Mouse (Mus musculus) intestine, postnatal 0 days (tissue): ENCODE measurements around the gene Lag3. TPM values are rescaled to one million over a fixed set of nuclear protein-coding genes. Genes with fewer than 3 reads are reported as not detected.

Source experiments
- ATAC-seq: fragments of 200-750 bp; cut with Nextera tagmentation; 2 replicates; pipeline ENCODE4 v1.8.0; 2017; ENCODE audit warnings: mild to moderate bottlenecking, moderate TSS enrichment, moderate library complexity
- H3K27ac ChIP-seq: fragments of 300-500 bp; sonication (generic); 2 replicates; pipeline ENCODE4 v1.5.1; 2014; ENCODE audit warnings: mild to moderate bottlenecking, low read depth, low read length, moderate library complexity
- H3K27me3 ChIP-seq: fragments of 300-500 bp; sonication (generic); replicated peaks from 2 replicates; pipeline ENCODE4 v1.6.1; 2014; ENCODE audit warnings: low read length, mixed read lengths; ENCODE audit not compliant: control insufficient read depth, insufficient read depth
- H3K36me3 ChIP-seq: fragments of 300-500 bp; sonication (generic); 2 replicates; pipeline ENCODE4 v1.6.1; 2014; ENCODE audit warnings: mild to moderate bottlenecking, moderate library complexity; ENCODE audit not compliant: control insufficient read depth, insufficient read depth
- H3K4me1 ChIP-seq: fragments of 300-500 bp; sonication (generic); replicated peaks from 2 replicates; pipeline ENCODE4 v1.6.1; 2014; ENCODE audit warnings: antibody characterized with exemption, low read length, mixed read lengths; ENCODE audit not compliant: control insufficient read depth, insufficient read depth
- H3K4me2 ChIP-seq: fragments of 300-500 bp; sonication (generic); replicated peaks from 2 replicates; pipeline ENCODE4 v1.6.1; 2014; ENCODE audit warnings: low read depth, mild to moderate bottlenecking, moderate library complexity
- H3K4me3 ChIP-seq: fragments of 300-500 bp; sonication (generic); 2 replicates; pipeline ENCODE4 v1.5.1; 2014; ENCODE audit warnings: low read depth, low read length
- H3K9ac ChIP-seq: fragments of 300-500 bp; sonication (generic); 2 replicates; pipeline ENCODE4 v1.6.1; 2014; ENCODE audit warnings: mild to moderate bottlenecking, low read depth, low read length
- H3K9me3 ChIP-seq: fragments of 300-500 bp; sonication (generic); 2 replicates; pipeline ENCODE4 v1.6.1; 2016; ENCODE audit warnings: mixed run types; ENCODE audit not compliant: control insufficient read depth
- CTCF ChIP-seq: sonication (generic); IDR thresholded peaks from 2 replicates; pipeline ENCODE4 v1.5.1; 2016; ENCODE audit warnings: low read depth, mild to moderate bottlenecking, control low read depth, antibody characterized with exemption, moderate library complexity
- WGBS: fragments of 180-500 bp; shearing (Covaris S2); extraction: QIAGEN DNeasy Blood & Tissue Kit; methylation state at CpG from one replicate; pipeline ENCODE4 v1.1.7; 2014; 5-methylcytosine and 5-hydroxymethylcytosine counted together
- polyA plus RNA-seq: library from polyadenylated mRNA; unstranded; fragments of >200 nt; fragmentation: Nextera tagmentation; extraction: Ambion mirVana; gene quantifications from 2 replicates; pipeline ENCODE4 v1.2.1, GENCODE M21; 2015

The Lag3 gene
- polyA plus RNA-seq, 1 experiment from 2014 or later: 1.7 TPM

DNA sequence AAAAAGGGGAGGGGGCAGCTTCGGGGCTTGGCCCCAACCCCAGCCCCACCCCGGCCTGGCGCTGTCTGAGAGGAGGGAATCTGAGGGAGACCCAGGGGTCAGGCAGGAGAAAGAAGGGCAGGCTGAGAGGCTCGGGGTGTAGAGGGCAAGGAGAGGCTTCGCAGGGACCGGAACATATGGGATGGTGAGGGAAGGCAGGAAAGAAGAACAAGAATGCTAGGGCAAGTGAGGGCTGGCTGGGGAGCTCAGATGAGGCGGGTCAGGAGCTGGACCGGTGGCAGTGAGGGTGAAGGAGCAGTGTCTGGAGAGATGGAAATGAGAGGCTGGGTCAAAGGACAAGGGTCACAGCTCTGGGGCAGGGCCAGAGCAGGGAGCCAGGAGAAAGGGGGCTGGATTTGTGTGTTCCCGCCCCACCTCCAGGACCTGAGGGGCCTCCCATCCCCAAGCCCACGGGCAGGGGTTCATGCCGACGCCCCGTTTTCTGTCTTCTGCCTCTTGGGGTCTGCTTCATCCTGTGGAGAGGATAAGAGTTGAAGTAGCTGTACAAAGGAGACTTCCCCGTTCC is 2.3 kb upstream of the Lag3 start:
- no peaks in the 10 kb centered on the region for H3K9me3 ChIP-seq
- no peak overlapping the region for H3K27ac ChIP-seq
- H3K4me2 ChIP-seq: no peak overlapping the region
- TF ChIP-seq CTCF: no peak
- WGBS: 73% methylated on average over 14 of the region's 14 CpGs
- no peak overlapping the region for H3K4me3 ChIP-seq
- H3K27me3 ChIP-seq: peaks cover 13% of the 10 kb centered on the region; the same call in 1 of the 2 replicates
- H3K4me1 ChIP-seq: peaks cover 13% of the 10 kb centered on the region
- no peak for ATAC-seq
- no peak overlapping the region for H3K9ac ChIP-seq
- peaks cover 18% of the 10 kb centered on the region for H3K36me3 ChIP-seq

DNA sequence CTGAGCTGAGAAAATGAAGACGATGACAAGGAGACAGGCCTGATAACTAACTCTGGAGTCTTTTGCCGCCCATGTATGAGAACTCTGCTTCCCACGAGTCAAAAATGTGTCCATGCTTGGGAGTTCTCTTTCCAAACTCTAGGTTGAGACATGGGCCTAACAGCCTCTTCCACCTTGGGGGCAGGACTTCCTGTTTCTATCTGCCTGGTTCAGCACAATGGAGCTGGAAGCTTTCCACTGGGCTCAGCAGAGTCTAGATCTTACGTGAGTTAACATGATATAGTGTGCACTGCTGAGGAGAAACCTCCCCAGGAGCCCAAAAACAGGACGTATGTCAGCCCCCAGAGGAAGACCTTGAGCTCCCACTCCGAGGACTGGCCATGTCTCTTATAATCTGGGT is 1.7 kb upstream of the Lag3 start:
- no peak for ATAC-seq
- 47% methylated on average over 6 of the region's 6 CpGs for WGBS
- Histone ChIP-seq H3K4me1 (peaks cover 13% of the 10 kb centered on the region), H3K27ac (no peak overlapping the region; the same call in 1 of the 2 replicates), H3K36me3 (peaks cover 18% of the 10 kb centered on the region), H3K27me3 (peaks cover 13% of the 10 kb centered on the region; the same call in 1 of the 2 replicates), H3K4me3 (no peak overlapping the region), H3K9me3 (no peaks in the 10 kb centered on the region), H3K4me2 (no peak overlapping the region), H3K9ac (no peak overlapping the region)
- no peak for TF ChIP-seq CTCF

DNA sequence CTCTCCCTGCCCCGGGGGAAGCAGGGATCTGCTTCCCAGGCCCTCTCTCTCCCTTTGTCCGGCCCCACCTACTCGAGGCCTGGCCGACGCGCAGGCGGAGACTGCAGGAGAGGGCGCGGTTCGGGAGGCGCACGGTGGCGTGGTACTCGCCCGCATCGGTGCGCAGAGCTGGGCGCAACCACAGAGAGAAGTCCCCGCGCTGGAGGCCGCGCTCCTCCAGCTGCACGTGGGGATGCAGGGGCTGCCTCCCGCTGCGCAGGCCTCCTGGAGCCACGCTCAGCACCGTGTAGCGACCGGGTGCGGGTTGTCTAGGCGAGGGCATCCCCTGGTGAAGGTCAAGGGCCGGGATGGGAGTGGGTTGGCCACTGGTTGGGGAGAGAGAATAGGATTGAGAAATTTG is 1.5 kb downstream of the Lag3 start:
- no peak for TF ChIP-seq CTCF
- Histone ChIP-seq H3K9me3 (no peaks in the 10 kb centered on the region), H3K9ac (no peak overlapping the region), H3K4me2 (peak overlapping the region; percentile 44), H3K4me3 (0 out of 2 replicates have a peak overlapping the region, but pooled peaks have one; percentile 1), H3K27ac (no peak overlapping the region), H3K27me3 (peaks cover 13% of the 10 kb centered on the region; the same call in 1 of the 2 replicates), H3K4me1 (0 out of 2 replicates have a peak, but pooled peaks cover 3% of the 10 kb centered on the region), H3K36me3 (peaks cover 18% of the 10 kb centered on the region)
- WGBS: 13% methylated on average over 32 of the region's 32 CpGs
- ATAC-seq: no peak

DNA sequence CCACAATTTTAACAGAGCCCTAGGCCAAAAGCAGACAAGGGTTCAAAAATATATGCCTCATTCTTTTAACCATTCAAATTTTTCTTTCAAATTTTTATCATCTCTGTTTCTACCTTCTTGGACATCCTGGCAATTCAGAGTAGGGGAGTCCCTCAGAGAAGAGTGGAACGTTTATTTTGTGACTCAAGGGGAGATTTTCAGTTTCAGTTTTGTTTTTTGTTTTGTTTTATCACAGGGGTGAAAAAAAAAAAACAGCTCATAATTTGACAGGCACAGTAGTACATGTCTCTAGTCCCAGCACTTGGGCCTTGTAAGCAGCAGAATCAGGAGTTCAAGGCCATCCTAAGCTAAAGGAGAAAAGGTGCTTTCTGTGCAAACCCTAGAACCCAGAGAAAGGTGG is 3.7 kb downstream of the Lag3 start:
- ATAC-seq: no peak
- Histone ChIP-seq H3K4me2 (no peak overlapping the region), H3K27me3 (peaks cover 13% of the 10 kb centered on the region; the same call in 1 of the 2 replicates), H3K4me1 (no peaks in the 10 kb centered on the region), H3K9me3 (no peaks in the 10 kb centered on the region), H3K4me3 (no peak overlapping the region), H3K9ac (no peak overlapping the region), H3K27ac (no peak overlapping the region), H3K36me3 (no peaks in the 10 kb centered on the region)
- WGBS: 48% methylated on average over 1 of the region's 1 CpGs
- TF ChIP-seq CTCF: no peak

DNA sequence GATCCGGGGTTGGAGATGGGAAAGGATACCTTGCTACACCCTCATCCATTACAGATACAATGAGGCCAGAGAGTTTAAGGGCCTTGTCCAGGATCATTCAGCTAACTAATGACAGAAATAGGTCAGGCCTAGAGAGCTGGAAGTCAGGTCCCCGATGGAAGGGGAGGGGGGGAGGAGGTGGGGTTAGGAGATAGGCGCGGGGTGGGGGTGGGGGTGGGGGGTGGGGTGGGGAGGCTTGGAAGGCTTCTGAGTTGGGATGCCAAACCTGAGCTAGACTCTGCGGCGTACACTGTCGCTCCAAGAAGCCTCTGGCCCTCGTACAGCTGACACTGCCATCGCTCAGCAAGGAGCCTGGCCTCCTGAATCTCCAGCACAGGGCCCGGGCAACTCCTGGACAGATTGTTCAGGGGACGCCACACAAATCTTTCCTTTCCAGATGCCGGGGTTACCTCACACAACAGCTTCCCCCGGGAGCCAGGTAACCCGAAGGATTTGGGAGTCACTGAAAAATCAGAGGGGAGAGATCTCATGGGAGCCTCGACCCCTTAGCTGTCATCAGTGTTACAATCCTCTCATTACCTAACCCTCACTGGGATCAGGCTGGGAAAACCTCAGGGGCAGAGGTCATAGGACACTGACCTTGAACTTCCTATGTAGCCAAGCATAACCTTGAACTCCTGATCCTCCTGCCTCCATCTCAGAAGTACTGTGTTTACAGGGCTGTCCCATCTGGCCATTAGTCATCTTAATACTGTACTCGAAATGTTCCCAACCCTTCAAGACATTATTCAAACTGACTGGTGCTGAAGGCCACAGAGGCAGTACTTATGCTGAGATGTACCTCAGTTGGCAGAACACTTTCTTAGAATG is 6.3 kb downstream of the Lag3 start:
- Histone ChIP-seq H3K27ac (peak overlapping the region; percentile 92; the same call in 1 of the 2 replicates), H3K27me3 (peaks cover 9% of the 10 kb centered on the region; the same call in 1 of the 2 replicates), H3K9me3 (no peaks in the 10 kb centered on the region), H3K36me3 (no peaks in the 10 kb centered on the region), H3K4me2 (peak overlapping the region; percentile 86), H3K4me1 (no peaks in the 10 kb centered on the region), H3K9ac (no peak overlapping the region), H3K4me3 (no peak overlapping the region)
- ATAC-seq: no peak
- 53% methylated on average over 16 of the region's 16 CpGs for WGBS
- no peak for TF ChIP-seq CTCF
